In genomic region chr14:60251281-60252003, GRCm38 (mm10) we compare ENCODE assay signal across 7 mouse cellular contexts. TPM values are rescaled to one million over a fixed set of nuclear protein-coding genes. Genes with fewer than 3 reads are reported as not detected.
DNase-seq lines count a peak whose midpoint lies in the region; ATAC-seq and TF ChIP-seq lines count a peak whose summit lies in the region.

TSS of gene Nupl1 (minus strand) at chr14:60251431.
TSS of gene Gm49336 (minus strand) at chr14:60251507.

- H3K9me3 ChIP-seq in embryonic facial prominence, embryonic 10.5 days: no peaks in the 10 kb centered on the region
- no peaks in the 10 kb centered on the region for H3K9me3 ChIP-seq in intestine, postnatal 0 days (ENCODE audit: control insufficient read depth)
- no peaks in the 10 kb centered on the region for H3K9me3 ChIP-seq in midbrain, embryonic 12.5 days

- H3K27me3 ChIP-seq in embryonic facial prominence, embryonic 10.5 days (replicated peaks; ENCODE audit: low read depth, poor library complexity, severe bottlenecking): no peaks in the 10 kb centered on the region
- H3K27me3 ChIP-seq in intestine, postnatal 0 days (replicated peaks; ENCODE audit: control insufficient read depth, insufficient read depth, low read length): no peaks in the 10 kb centered on the region
- no peaks in the 10 kb centered on the region for H3K27me3 ChIP-seq in midbrain, embryonic 12.5 days
- no peaks in the 10 kb centered on the region for H3K27me3 ChIP-seq in small intestine, adult 2 months (ENCODE audit: control insufficient read depth, insufficient read depth, low read length)

- 0 out of 2 replicates have a peak, but pooled peaks have one; percentile 14 for TF ChIP-seq CTCF in intestine, postnatal 0 days (IDR thresholded peaks at IDR 0.05; ENCODE audit: low read depth)
- TF ChIP-seq CTCF in small intestine, adult 2 months (IDR thresholded peaks at IDR 0.05; ENCODE audit: extremely low read depth, insufficient read length, insufficient replicate concordance, low read depth, low read length): no peak

- H3K4me3 ChIP-seq in embryonic facial prominence, embryonic 10.5 days: peak within 1 kb of the TSS; percentile 94
- peak within 1 kb of the TSS; percentile 82 for H3K4me3 ChIP-seq in intestine, postnatal 0 days (ENCODE audit: low read depth, low read length)
- peak within 1 kb of the TSS; percentile 75 for H3K4me3 ChIP-seq in midbrain, embryonic 12.5 days
- peak within 1 kb of the TSS; percentile 95 for H3K4me3 ChIP-seq in small intestine, adult 2 months (ENCODE audit: low read depth, low read length)

- peak within 1 kb of the TSS; percentile 95 for H3K27ac ChIP-seq in embryonic facial prominence, embryonic 10.5 days (replicated peaks)
- H3K27ac ChIP-seq in intestine, postnatal 0 days (ENCODE audit: low read depth, low read length): peak within 1 kb of the TSS; percentile 92
- H3K27ac ChIP-seq in midbrain, embryonic 12.5 days (replicated peaks): peak within 1 kb of the TSS; percentile 89
- H3K27ac ChIP-seq in small intestine, adult 2 months (ENCODE audit: insufficient read depth, low read depth, low read length): peak within 1 kb of the TSS; percentile 92

- H3K36me3 ChIP-seq in embryonic facial prominence, embryonic 10.5 days (replicated peaks): peaks cover 7% of the 10 kb centered on the region
- no peaks in the 10 kb centered on the region for H3K36me3 ChIP-seq in intestine, postnatal 0 days (ENCODE audit: control insufficient read depth, insufficient read depth)
- no peaks in the 10 kb centered on the region for H3K36me3 ChIP-seq in midbrain, embryonic 12.5 days
- H3K36me3 ChIP-seq in small intestine, adult 2 months (ENCODE audit: control insufficient read depth, insufficient read depth, low read length): no peaks in the 10 kb centered on the region; the same call in 1 of the 2 replicates

- H3K9ac ChIP-seq in intestine, postnatal 0 days (ENCODE audit: low read depth, low read length): peak within 1 kb of the TSS; percentile 90
- H3K9ac ChIP-seq in midbrain, embryonic 12.5 days (replicated peaks): peak within 1 kb of the TSS; percentile 84

- ATAC-seq in intestine, postnatal 0 days: peak; percentile 99
- ATAC-seq in midbrain, embryonic 12.5 days (ENCODE audit: low FRiP score, low read depth): peak; percentile 99

- H3K4me1 ChIP-seq in embryonic facial prominence, embryonic 10.5 days: peaks cover 25% of the 10 kb centered on the region
- no peaks in the 10 kb centered on the region for H3K4me1 ChIP-seq in intestine, postnatal 0 days (replicated peaks; ENCODE audit: control insufficient read depth, insufficient read depth, low read length)
- peaks cover 20% of the 10 kb centered on the region for H3K4me1 ChIP-seq in midbrain, embryonic 12.5 days
- peaks cover 9% of the 10 kb centered on the region; the same call in 1 of the 2 replicates for H3K4me1 ChIP-seq in small intestine, adult 2 months (ENCODE audit: control insufficient read depth, insufficient read depth, insufficient read length, low read length)

- H3K4me2 ChIP-seq in intestine, postnatal 0 days (replicated peaks; ENCODE audit: low read depth): peak within 1 kb of the TSS; percentile 86
- peak within 1 kb of the TSS; percentile 70 for H3K4me2 ChIP-seq in midbrain, embryonic 12.5 days (replicated peaks)

- DNase-seq in adrenal gland, postnatal 10 days: peak; percentile 98
- DNase-seq in embryonic facial prominence, embryonic 10.5 days (ENCODE audit: low spot score): peak; percentile 98
- peak; percentile 70 for DNase-seq in gonadal fat pad, adult 2 months (ENCODE audit: low read depth)
- DNase-seq in left cerebral cortex, postnatal 4 days: peak; percentile 99

- TF ChIP-seq POLR2A in small intestine, adult 2 months (IDR thresholded peaks at IDR 0.05; ENCODE audit: low read depth, low read length): peak; percentile 74

- intact Hi-C loops in left cerebral cortex, postnatal 4 days (cut with DNase I): loop anchor here (5.0 kb wide), 1 partner anchor 446 kb away; no protein-coding TSS in a partner anchor

- WGBS in embryonic facial prominence, embryonic 10.5 days: under 1% methylated on average over 62 of the region's 62 CpGs
- WGBS in intestine, postnatal 0 days: under 1% methylated on average over 62 of the region's 62 CpGs
- WGBS in midbrain, embryonic 12.5 days: under 1% methylated on average over 62 of the region's 62 CpGs
- WGBS in small intestine, adult 2 months: under 1% methylated on average over 62 of the region's 62 CpGs

RNA-seq across cellular contexts. Expression of gene Nupl1, which starts in this region (rescaled TPM):
- not detected for total RNA-seq in adrenal gland, postnatal 10 days (2021)
- not detected in 2 replicates for polyA plus RNA-seq in embryonic facial prominence, embryonic 10.5 days (2016; fragmentation: Nextera tagmentation; extraction: Ambion mirVana)
- 0.03 TPM in 1 of 2 replicates, not detected in the other for polyA plus RNA-seq in gonadal fat pad, adult 2 months (2012; rRNA removed)
- polyA plus RNA-seq in intestine, postnatal 0 days (2015; fragmentation: Nextera tagmentation; extraction: Ambion mirVana): not detected in 2 replicates
- not detected for total RNA-seq in left cerebral cortex, postnatal 4 days (2021)
- polyA plus RNA-seq in midbrain, embryonic 12.5 days (2016; fragmentation: Nextera tagmentation; extraction: Ambion mirVana): not detected in 2 replicates
- polyA plus RNA-seq in small intestine, adult 2 months (2012; rRNA removed): not detected in 2 replicates

RNA-seq across cellular contexts. Expression of gene Gm49336, which starts in this region (rescaled TPM):
- 10 to 100 TPM; 35.7 to 35.9 TPM for total RNA-seq in adrenal gland, postnatal 10 days (2021)
- 59.6 and 62.0 TPM in 2 replicates for polyA plus RNA-seq in embryonic facial prominence, embryonic 10.5 days (2016; fragmentation: Nextera tagmentation; extraction: Ambion mirVana)
- polyA plus RNA-seq in gonadal fat pad, adult 2 months (2012; rRNA removed): 17.6 and 18.7 TPM in 2 replicates
- polyA plus RNA-seq in intestine, postnatal 0 days (2015; fragmentation: Nextera tagmentation; extraction: Ambion mirVana): 16.6 and 17.4 TPM in 2 replicates
- 100 to 1,000 TPM; 133 to 135 TPM for total RNA-seq in left cerebral cortex, postnatal 4 days (2021)
- 67.6 and 72.1 TPM in 2 replicates for polyA plus RNA-seq in midbrain, embryonic 12.5 days (2016; fragmentation: Nextera tagmentation; extraction: Ambion mirVana)
- polyA plus RNA-seq in small intestine, adult 2 months (2012; rRNA removed): 8.4 and 8.6 TPM in 2 replicates

Comparison
In these comparisons a context has a peak if more than half of its experiments do, and no peak if none do; other contexts are left out.
1. Peak in every context shown above with its lines: DNase-seq, ATAC-seq, H3K4me3 ChIP-seq and H3K27ac ChIP-seq.